Mouse (Mus musculus) liver, embryonic 16.5 days (tissue): ENCODE data around the gene Cyp3a11. TPM values are rescaled to one million over a fixed set of nuclear protein-coding genes. Genes with fewer than 3 reads are reported as not detected.
"Not testable (repeated sequence)": the region's sequence is repeated elsewhere in the genome, so short reads cannot be mapped to it uniquely, and the experiment has no call there.

Source experiments
- ATAC-seq: fragments of 200-750 bp; cut with Nextera tagmentation; 2 replicates; pipeline ENCODE4 v1.8.0; 2017; ENCODE audit warnings: low read depth, mild to moderate bottlenecking, moderate number of reproducible peaks, moderate library complexity
- H3K27ac ChIP-seq: fragments of 300-500 bp; sonication (generic); 2 replicates; pipeline ENCODE4 v1.5.1; 2014; ENCODE audit warnings: mild to moderate bottlenecking, low read length
- H3K27me3 ChIP-seq: fragments of 300-500 bp; sonication (generic); 2 replicates; pipeline ENCODE4 v1.6.1; 2014; ENCODE audit warnings: low read depth, low read length, mixed read lengths; ENCODE audit not compliant: control insufficient read depth, insufficient read depth
- H3K36me3 ChIP-seq: fragments of 300-500 bp; sonication (generic); 2 replicates; pipeline ENCODE4 v1.6.1; 2014; ENCODE audit warnings: mild to moderate bottlenecking; ENCODE audit not compliant: control insufficient read depth, insufficient read depth
- H3K4me1 ChIP-seq: fragments of 300-500 bp; sonication (generic); 2 replicates; pipeline ENCODE4 v1.6.1; 2014; ENCODE audit warnings: low read depth, low read length, mixed read lengths; ENCODE audit not compliant: control insufficient read depth
- H3K4me2 ChIP-seq: fragments of 300-500 bp; sonication (generic); 2 replicates; pipeline ENCODE4 v1.6.1; 2014; ENCODE audit warnings: low read depth, low read length, mixed read lengths
- H3K4me3 ChIP-seq: fragments of 300-500 bp; sonication (generic); 2 replicates; pipeline ENCODE4 v1.5.1; 2014; ENCODE audit warnings: low read depth, mild to moderate bottlenecking, low read length
- H3K9ac ChIP-seq: fragments of 300-500 bp; sonication (generic); 2 replicates; pipeline ENCODE4 v1.6.1; 2014; ENCODE audit warnings: low read depth, low read length
- H3K9me3 ChIP-seq: fragments of 300-500 bp; sonication (generic); replicated peaks from 2 replicates; pipeline ENCODE4 v1.6.1; 2016; ENCODE audit warnings: low read length; ENCODE audit not compliant: control insufficient read depth
- WGBS: fragments of 180-500 bp; shearing (Covaris S2); extraction: QIAGEN DNeasy Blood & Tissue Kit; methylation state at CpG from one replicate; pipeline ENCODE4 v1.1.7; 2014; ENCODE audit not compliant: insufficient replicate concordance; 5-methylcytosine and 5-hydroxymethylcytosine counted together
- polyA plus RNA-seq: library from polyadenylated mRNA; unstranded; fragments of >200 nt; fragmentation: Nextera tagmentation; extraction: Ambion mirVana; gene quantifications from 2 replicates; pipeline ENCODE4 v1.2.1, GENCODE M21; 2015

Gene Cyp3a11
- polyA plus RNA-seq, 1 experiment from 2014 or later, result 47.1 TPM

- not testable (repeated sequence) for H3K27me3 ChIP-seq, H3K4me1 ChIP-seq, H3K27ac ChIP-seq, H3K9me3 ChIP-seq, H3K4me2 ChIP-seq, H3K9ac ChIP-seq, H3K4me3 ChIP-seq, H3K36me3 ChIP-seq
- ATAC-seq, result peak; percentile 32
Measured at GRCm38 (mm10) chr5:145867433-145867832, 12.3 kb downstream of the Cyp3a11 start.

- H3K4me1 ChIP-seq, H3K4me2 ChIP-seq, H3K9me3 ChIP-seq, H3K27ac ChIP-seq, H3K36me3 ChIP-seq, H3K9ac ChIP-seq, H3K4me3 ChIP-seq, ATAC-seq, H3K27me3 ChIP-seq: not testable (repeated sequence)
- 48% methylated on average over 2 of the region's 2 CpGs for WGBS
Measured at GRCm38 (mm10) chr5:145805796-145806195, 74.0 kb downstream of the Cyp3a11 start, which contains the start of gene Cyp3a44. Cyp3a44 (minus strand) TSS chr5:145805874.

Other genes with a start within 250 kb of the Cyp3a11 start
- gene Cyp3a41a, start 159.8 kb downstream of the Cyp3a11 start, polyA plus RNA-seq, result 0.26 and 0.34 TPM in 2 replicates
- 0.47 and 0.59 TPM in 2 replicates for gene Cyp3a44, start 74.1 kb downstream of the Cyp3a11 start, polyA plus RNA-seq
- gene Cyp3a25, start 129.7 kb upstream of the Cyp3a11 start, polyA plus RNA-seq, result 0.39 and 0.60 TPM in 2 replicates
- 0.07 and 0.11 TPM in 2 replicates for gene Cyp3a59, start 199.3 kb upstream of the Cyp3a11 start, polyA plus RNA-seq